Mouse (Mus musculus): ENCODE results near the gene Pjvk. TPM values are rescaled to one million over a fixed set of nuclear protein-coding genes. Genes with fewer than 3 reads are reported as not detected.

Pjvk gene
- total RNA-seq, 2 experiments from 2014 or later = 0.39 TPM; not detected in 1

DNA sequence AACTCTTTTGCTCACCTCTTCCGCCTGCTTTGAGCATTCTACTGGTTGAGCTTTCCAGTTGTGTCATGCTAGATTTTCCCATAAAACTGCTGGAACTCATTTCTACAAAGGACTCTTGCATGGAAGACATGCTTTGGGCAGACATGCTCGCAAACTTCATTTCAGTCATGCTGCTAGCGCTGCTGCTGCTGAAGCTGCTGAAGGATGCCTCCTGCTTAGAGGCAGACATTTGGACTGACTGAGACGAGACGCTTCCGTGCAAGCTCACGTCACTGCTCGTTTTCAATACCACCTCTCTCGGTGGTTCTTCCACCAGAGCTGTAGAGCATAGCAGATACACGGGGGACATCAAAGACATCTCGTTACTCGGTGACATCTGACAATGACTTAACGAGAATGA, 57.4 kb downstream of the Pjvk start:
- TF ChIP-seq CTCF (conservative IDR thresholded peaks at IDR 0.05) = no peak
- no peak for DNase-seq (ENCODE audit: low spot score in 2 of 2)
- H3K27ac ChIP-seq = no peak overlapping the region
- H3K4me3 ChIP-seq = no peak overlapping the region

Other genes starting within 250 kb of the Pjvk start
- 10 to 100 TPM; 59.0 to 63.3 TPM for gene Osbpl6, start 242.0 kb upstream of the Pjvk start, total RNA-seq (2021)
- 10 to 100 TPM; 17.7 to 19.3 TPM for gene Prkra, start 461 bp upstream of the Pjvk start, total RNA-seq (2021)
- gene Fkbp7, start 24.6 kb downstream of the Pjvk start, total RNA-seq (2021) = 1 to 10 TPM; 5.0 to 6.1 TPM
- gene Plekha3, start 26.8 kb downstream of the Pjvk start, total RNA-seq (2021) = 10 to 100 TPM; 43.9 to 48.0 TPM